Mouse (Mus musculus): ENCODE results near the gene Mrgprb5. TPM values are rescaled to one million over a fixed set of nuclear protein-coding genes. Genes with fewer than 3 reads are reported as not detected.

Gene Mrgprb5
- not detected for polyA plus RNA-seq (2017; shearing (Covaris generic))

DNA sequence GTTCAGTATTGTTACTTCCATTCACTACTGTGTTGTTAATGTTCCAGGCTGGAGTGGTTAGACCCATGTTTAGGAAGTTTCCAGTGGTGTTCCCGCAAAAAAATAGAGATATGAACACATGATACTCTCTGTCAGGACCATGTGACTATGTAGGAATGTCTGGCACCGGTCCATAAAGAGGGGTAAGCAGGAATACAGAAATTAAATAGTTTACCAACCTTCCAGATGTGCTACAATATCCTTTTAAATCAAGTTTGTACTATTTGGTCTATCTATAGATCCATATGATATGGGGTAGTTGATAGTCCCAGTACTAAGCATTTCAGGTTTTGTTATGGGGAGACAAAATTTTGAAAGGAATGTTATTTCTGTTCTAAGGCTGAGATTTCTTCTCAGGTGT lies at the start of gene Mrgprb5:
Mrgprb5 (minus strand) TSS at position 101 of the 400 bp plus-strand sequence.

DNA sequence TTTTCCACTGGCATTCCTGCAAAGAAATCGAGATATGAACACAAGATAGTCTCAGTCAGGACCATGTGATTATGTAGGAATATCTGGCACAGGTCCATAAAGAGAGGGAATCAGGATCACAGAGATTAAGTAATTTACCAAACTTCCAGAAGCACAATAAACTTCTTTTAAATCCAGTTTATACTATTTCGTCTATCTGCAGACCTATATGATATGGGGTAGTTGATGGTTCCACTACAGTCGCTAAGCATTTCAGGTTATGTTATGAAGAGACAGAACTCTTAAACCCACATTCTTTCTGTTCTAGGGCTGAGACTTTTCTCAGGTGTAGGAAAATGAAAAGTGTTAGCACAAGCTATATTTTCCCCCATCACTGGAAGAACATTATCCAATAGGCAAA lies 30.4 kb upstream of the Mrgprb5 start, which contains the start of gene Mrgprb4:
Mrgprb4 (minus strand) TSS at position 101 of the 400 bp plus-strand sequence.

Other genes with a start within 250 kb of the Mrgprb5 start
- not detected for gene Mrgpra4, start 186.9 kb downstream of the Mrgprb5 start, polyA plus RNA-seq (2017; shearing (Covaris generic))
- not detected for gene Mrgprx1, start 141.4 kb downstream of the Mrgprb5 start, polyA plus RNA-seq (2017; shearing (Covaris generic))
- not detected for gene Mrgprb4, start 30.3 kb upstream of the Mrgprb5 start, polyA plus RNA-seq (2017; shearing (Covaris generic))
- gene Mrgprb8, start 219.5 kb upstream of the Mrgprb5 start, polyA plus RNA-seq (2017; shearing (Covaris generic)) = not detected

Data from activated CD4-positive, CD25-positive, alpha-beta regulatory T cell, adult 9 weeks (primary cell).